Mouse (Mus musculus) gastrocnemius, postnatal 36 days (tissue): ENCODE data around the gene Ntsr1. TPM values are rescaled to one million over a fixed set of nuclear protein-coding genes. Genes with fewer than 3 reads are reported as not detected.

Source experiments
- DNase-seq, 2 experiments: peaks; one replicate each; pipeline ENCODE4 v3.0.0; 2022
- intact Hi-C: fragments of 180-260 bp; cut with DNase I; formaldehyde crosslinking; loops from one replicate; pipeline ENCODE4 v1.15.1; 2025
- long read RNA-seq, 2 experiments: library from polyadenylated mRNA; stranded (forward); transcript quantifications; one replicate each; pipeline ENCODE4 v2.0.0; 2021
- total RNA-seq, 2 experiments: library from RNA; stranded (reverse); gene quantifications; 2 replicates each; pipeline ENCODE4 v1.2.3; 2021

Gene Ntsr1
- total RNA-seq: not detected
- long read RNA-seq, experiment 1: 0 reads
- long read RNA-seq, experiment 2: 0 reads

- intact Hi-C loops: no loop called here
- no peak for DNase-seq
These were observed at the start of gene Ntsr1 for GRCm38 (mm10) chr2:180499741-180500140. TSS of gene Ntsr1 (plus strand) at chr2:180499976.

- DNase-seq: no peak
- intact Hi-C loops: no loop called here
These were observed 49.2 kb upstream of the Ntsr1 start for GRCm38 (mm10) chr2:180450529-180450928.

GRCm38 (mm10) chr2:180455723-180456698, 43.8 kb upstream of the Ntsr1 start, which contains the start of gene Slco4a1:
TSS of gene Slco4a1 (plus strand) at chr2:180456245.
- DNase-seq: peak; percentile 35 to 71
- intact Hi-C loops: no loop called here

GRCm38 (mm10) chr2:180456705-180457104, 43.1 kb upstream of the Ntsr1 start:
- intact Hi-C loops: no loop called here
- DNase-seq: no peak

- DNase-seq: no peak
- intact Hi-C loops: no loop called here
These were observed 42.1 kb upstream of the Ntsr1 start for GRCm38 (mm10) chr2:180457680-180458079.

GRCm38 (mm10) chr2:180459437-180459836, 40.3 kb upstream of the Ntsr1 start:
- no peak for DNase-seq
- intact Hi-C loops: no loop called here

- intact Hi-C loops: no loop called here
- no peak for DNase-seq
These were observed 39.0 kb upstream of the Ntsr1 start for GRCm38 (mm10) chr2:180460801-180461200.

GRCm38 (mm10) chr2:180462593-180462992, 37.2 kb upstream of the Ntsr1 start:
- intact Hi-C loops: no loop called here
- no peak for DNase-seq

GRCm38 (mm10) chr2:180466505-180466904, 33.3 kb upstream of the Ntsr1 start:
- no peak for DNase-seq
- intact Hi-C loops: no loop called here

- intact Hi-C loops: no loop called here
These were observed 30.9 kb upstream of the Ntsr1 start for GRCm38 (mm10) chr2:180468871-180469270.

GRCm38 (mm10) chr2:180469768-180470167, 30.0 kb upstream of the Ntsr1 start:
- intact Hi-C loops: loop anchor here (5.0 kb wide), 1 partner anchor 88 kb away; no protein-coding TSS in a partner anchor
- DNase-seq: no peak

More at GRCm38 (mm10) chr2:180468871-180469270, 30.9 kb upstream of the Ntsr1 start:
- no peak for DNase-seq

GRCm38 (mm10) chr2:180472306-180473079, 27.3 kb upstream of the Ntsr1 start:
- no peak for DNase-seq
- intact Hi-C loops: loop anchor here (1.0 to 5.0 kb wide), 2 partner anchors 85 to 106 kb away; no protein-coding TSS in a partner anchor

- DNase-seq: peak in 1 of 2 experiments; percentile 25
- intact Hi-C loops: loop anchor here (1.0 to 5.0 kb wide), 2 partner anchors 84 to 105 kb away; no protein-coding TSS in a partner anchor
These were observed 26.7 kb upstream of the Ntsr1 start for GRCm38 (mm10) chr2:180473080-180473440.

GRCm38 (mm10) chr2:180474864-180475263, 24.9 kb upstream of the Ntsr1 start:
- intact Hi-C loops: loop anchor here (5.0 kb wide), 1 partner anchor 82 kb away; no protein-coding TSS in a partner anchor
- no peak for DNase-seq

- intact Hi-C loops: no loop called here
- DNase-seq: no peak
These were observed 17.5 kb upstream of the Ntsr1 start for GRCm38 (mm10) chr2:180482274-180482673.

GRCm38 (mm10) chr2:180484882-180485281, 14.9 kb upstream of the Ntsr1 start:
- intact Hi-C loops: no loop called here

GRCm38 (mm10) chr2:180485306-180485705, 14.5 kb upstream of the Ntsr1 start:
- DNase-seq: no peak
- intact Hi-C loops: no loop called here

More at GRCm38 (mm10) chr2:180484882-180485281, 14.9 kb upstream of the Ntsr1 start:
- no peak for DNase-seq

- intact Hi-C loops: no loop called here
- no peak for DNase-seq
These were observed 11.5 kb upstream of the Ntsr1 start for GRCm38 (mm10) chr2:180488210-180488751.

- no peak for DNase-seq
- intact Hi-C loops: no loop called here
These were observed 3.9 kb upstream of the Ntsr1 start for GRCm38 (mm10) chr2:180495906-180496305.

- intact Hi-C loops: no loop called here
- DNase-seq: no peak
These were observed 950 bp downstream of the Ntsr1 start for GRCm38 (mm10) chr2:180500726-180501125.
